Mouse (Mus musculus) liver, postnatal 0 days (tissue): ENCODE data around the gene Mettl24. TPM values are rescaled to one million over a fixed set of nuclear protein-coding genes. Genes with fewer than 3 reads are reported as not detected.

Experiments
- ATAC-seq: fragments of 200-750 bp; cut with Nextera tagmentation; 2 replicates; pipeline ENCODE4 v1.8.0; 2017; ENCODE audit warnings: mild to moderate bottlenecking, moderate library complexity
- DNase-seq: peaks from one replicate; pipeline ENCODE4 v3.0.0-alpha.2; 2016
- H3K27ac ChIP-seq: fragments of 300-500 bp; sonication (generic); 2 replicates; pipeline ENCODE4 v1.5.1; 2014; ENCODE audit warnings: antibody characterized with exemption, moderate library complexity, mild to moderate bottlenecking, low read depth
- H3K27me3 ChIP-seq: fragments of 300-500 bp; sonication (generic); 2 replicates; pipeline ENCODE4 v1.6.1; 2014; ENCODE audit warnings: low read length, control low read depth, mixed read lengths; ENCODE audit not compliant: insufficient read depth
- H3K36me3 ChIP-seq: fragments of 300-500 bp; sonication (generic); replicated peaks from 2 replicates; pipeline ENCODE4 v1.6.1; 2014; ENCODE audit warnings: mild to moderate bottlenecking, control low read depth, low read length, moderate library complexity, mixed read lengths; ENCODE audit not compliant: insufficient read depth
- H3K4me1 ChIP-seq: fragments of 300-500 bp; sonication (generic); 2 replicates; pipeline ENCODE4 v1.6.1; 2014; ENCODE audit warnings: antibody characterized with exemption, mild to moderate bottlenecking, control low read depth; ENCODE audit not compliant: insufficient read depth
- H3K4me2 ChIP-seq: fragments of 300-500 bp; sonication (generic); 2 replicates; pipeline ENCODE4 v1.6.1; 2014; ENCODE audit warnings: low read depth, mild to moderate bottlenecking, low read length, moderate library complexity, mixed read lengths
- H3K4me3 ChIP-seq: fragments of 300-500 bp; sonication (generic); 2 replicates; pipeline ENCODE4 v1.5.1; 2014; ENCODE audit warnings: low read depth, low read length
- H3K9ac ChIP-seq: fragments of 300-500 bp; sonication (generic); replicated peaks from 2 replicates; pipeline ENCODE4 v1.6.1; 2014; ENCODE audit warnings: mild to moderate bottlenecking, moderate library complexity
- H3K9me3 ChIP-seq: fragments of 300-500 bp; sonication (generic); 2 replicates; pipeline ENCODE4 v1.6.1; 2016; ENCODE audit warnings: mild to moderate bottlenecking, control low read depth, low read length, mixed read lengths
- CTCF ChIP-seq: sonication (generic); IDR thresholded peaks from 2 replicates; pipeline ENCODE4 v1.5.1; 2016; ENCODE audit warnings: antibody characterized with exemption, low read depth
- EP300 ChIP-seq: IDR thresholded peaks from 2 replicates; pipeline ENCODE4 v1.6.1; 2016; ENCODE audit warnings: antibody characterized with exemption, low read depth, mild to moderate bottlenecking
- WGBS: fragments of 180-500 bp; shearing (Covaris S2); extraction: QIAGEN DNeasy Blood & Tissue Kit; methylation state at CpG from one replicate; pipeline ENCODE4 v1.1.7; 2014; ENCODE audit not compliant: insufficient replicate concordance; 5-methylcytosine and 5-hydroxymethylcytosine counted together
- polyA plus RNA-seq: library from polyadenylated mRNA; unstranded; fragments of >200 nt; fragmentation: Nextera tagmentation; extraction: Ambion mirVana; gene quantifications from 2 replicates; pipeline ENCODE4 v1.2.1, GENCODE M21; 2015

Gene Mettl24
- polyA plus RNA-seq, 1 experiment from 2014 or later: 0.45 TPM

GRCm38 (mm10) chr10:40725471-40725870, 42.4 kb downstream of the Mettl24 start:
- no peak overlapping the region for H3K27ac ChIP-seq
- H3K4me2 ChIP-seq: no peak overlapping the region
- TF ChIP-seq CTCF (no peak), EP300 (no peak)
- H3K9me3 ChIP-seq: no peaks in the 10 kb centered on the region
- H3K4me3 ChIP-seq: no peak overlapping the region
- ATAC-seq: no peak
- no peaks in the 10 kb centered on the region for H3K36me3 ChIP-seq
- DNase-seq: no peak
- H3K9ac ChIP-seq: no peak overlapping the region
- no peaks in the 10 kb centered on the region for H3K27me3 ChIP-seq
- no peaks in the 10 kb centered on the region for H3K4me1 ChIP-seq
- 39% methylated on average over 4 of the region's 4 CpGs for WGBS

GRCm38 (mm10) chr10:40726288-40726902, 43.3 kb downstream of the Mettl24 start:
- Histone ChIP-seq H3K4me3 (no peak overlapping the region), H3K27me3 (no peaks in the 10 kb centered on the region), H3K4me1 (no peaks in the 10 kb centered on the region), H3K9ac (no peak overlapping the region), H3K4me2 (no peak overlapping the region), H3K36me3 (no peaks in the 10 kb centered on the region), H3K9me3 (no peaks in the 10 kb centered on the region), H3K27ac (no peak overlapping the region)
- DNase-seq (peak; percentile 2), ATAC-seq (no peak)
- TF ChIP-seq EP300 (no peak), CTCF (no peak)
- 56% methylated on average over 11 of the region's 11 CpGs for WGBS

GRCm38 (mm10) chr10:40726989-40727388, 43.9 kb downstream of the Mettl24 start:
- no peak for DNase-seq
- ATAC-seq: no peak
- Histone ChIP-seq H3K9me3 (no peaks in the 10 kb centered on the region), H3K4me2 (no peak overlapping the region), H3K27me3 (no peaks in the 10 kb centered on the region), H3K27ac (no peak overlapping the region), H3K4me3 (no peak overlapping the region), H3K4me1 (no peaks in the 10 kb centered on the region), H3K9ac (no peak overlapping the region), H3K36me3 (no peaks in the 10 kb centered on the region)
- 73% methylated on average over 5 of the region's 5 CpGs for WGBS
- TF ChIP-seq CTCF: no peak
- no peak for TF ChIP-seq EP300

GRCm38 (mm10) chr10:40730200-40730599, 47.1 kb downstream of the Mettl24 start:
- Histone ChIP-seq H3K9ac (no peak overlapping the region), H3K9me3 (no peaks in the 10 kb centered on the region), H3K27ac (no peak overlapping the region), H3K36me3 (no peaks in the 10 kb centered on the region), H3K4me2 (no peak overlapping the region), H3K4me3 (no peak overlapping the region), H3K4me1 (no peaks in the 10 kb centered on the region), H3K27me3 (no peaks in the 10 kb centered on the region)
- WGBS: 74% methylated on average over 5 of the region's 5 CpGs
- TF ChIP-seq EP300 (no peak), CTCF (no peak)
- DNase-seq (no peak), ATAC-seq (no peak)

- no peaks in the 10 kb centered on the region for H3K27me3 ChIP-seq
- no peak overlapping the region for H3K27ac ChIP-seq
- no peak overlapping the region for H3K4me3 ChIP-seq
- WGBS: 42% methylated on average over 3 of the region's 3 CpGs
- no peaks in the 10 kb centered on the region for H3K36me3 ChIP-seq
- ATAC-seq (no peak), DNase-seq (no peak)
- no peak for TF ChIP-seq EP300
- no peak for TF ChIP-seq CTCF
- no peak overlapping the region for H3K9ac ChIP-seq
- no peaks in the 10 kb centered on the region for H3K9me3 ChIP-seq
- no peak overlapping the region for H3K4me2 ChIP-seq
- no peaks in the 10 kb centered on the region for H3K4me1 ChIP-seq
Measured at GRCm38 (mm10) chr10:40733291-40733690, 50.2 kb downstream of the Mettl24 start.

GRCm38 (mm10) chr10:40736172-40736571, 53.1 kb downstream of the Mettl24 start:
- Histone ChIP-seq H3K27ac (no peak overlapping the region), H3K9ac (no peak overlapping the region), H3K36me3 (no peaks in the 10 kb centered on the region), H3K4me3 (no peak overlapping the region), H3K4me1 (no peaks in the 10 kb centered on the region), H3K9me3 (no peaks in the 10 kb centered on the region), H3K27me3 (no peaks in the 10 kb centered on the region), H3K4me2 (no peak overlapping the region)
- WGBS: 75% methylated on average over 6 of the region's 6 CpGs
- TF ChIP-seq EP300 (no peak), CTCF (no peak)
- ATAC-seq (no peak), DNase-seq (no peak)
